Mouse (Mus musculus) bone marrow, adult 2 months (tissue): ENCODE results near the gene Nfkb1.

Experiments
- CTCF ChIP-seq: fragments of 200-500 bp; IDR thresholded peaks from 2 replicates; pipeline ENCODE4 v1.5.1; 2011; ENCODE audit warnings: low read length, control low read depth; ENCODE audit not compliant: control insufficient read depth, insufficient read depth
- POLR2A ChIP-seq: fragments of 200-500 bp; IDR thresholded peaks from 2 replicates; pipeline ENCODE4 v1.6.1; 2011; ENCODE audit warnings: low read depth, mild to moderate bottlenecking, control low read depth, low read length, borderline replicate concordance; ENCODE audit not compliant: control insufficient read depth

DNA sequence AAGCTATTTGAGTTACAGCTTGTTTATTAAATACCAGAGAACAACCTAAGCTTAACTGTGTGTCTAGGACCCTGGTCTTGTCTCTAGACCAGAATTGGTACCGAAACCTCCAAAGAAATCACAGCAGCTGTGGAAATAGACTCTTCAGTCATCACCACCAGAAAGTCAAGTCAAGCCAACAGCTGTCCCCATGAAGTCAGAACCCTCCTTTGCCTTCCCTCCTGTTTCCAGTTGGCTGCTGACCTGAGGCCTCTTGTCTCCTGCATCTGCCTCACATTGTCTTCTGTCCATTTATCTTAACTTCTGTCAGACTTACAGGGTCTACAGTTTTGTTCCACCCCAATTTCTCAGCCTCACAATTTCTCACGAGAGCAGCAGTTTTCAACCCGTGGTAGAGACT is 57.1 kb downstream of the Nfkb1 start:
- TF ChIP-seq POLR2A (no peak), CTCF (no peak)
